Mouse (Mus musculus) kidney, embryonic 14.5 days (tissue): Measurements from ENCODE around the gene Itga8. TPM values are rescaled to one million over a fixed set of nuclear protein-coding genes. Genes with fewer than 3 reads are reported as not detected.
A peak's percentile ranks its signal among the peaks of the same experiment; 100 is the strongest.

Experiments used
- ATAC-seq: fragments of 200-750 bp; cut with Nextera tagmentation; 2 replicates; pipeline ENCODE4 v1.8.0; 2017; ENCODE audit warnings: moderate number of reproducible peaks, mild to moderate bottlenecking, moderate TSS enrichment, moderate library complexity; ENCODE audit not compliant: low FRiP score, low TSS enrichment
- H3K27ac ChIP-seq: fragments of 300-500 bp; sonication (generic); 2 replicates; pipeline ENCODE4 v1.5.1; 2014; ENCODE audit warnings: low read depth, mild to moderate bottlenecking, low read length, moderate library complexity, mixed read lengths
- H3K27me3 ChIP-seq: fragments of 300-500 bp; sonication (generic); 2 replicates; pipeline ENCODE4 v1.6.1; 2014; ENCODE audit warnings: mild to moderate bottlenecking, low read length; ENCODE audit not compliant: control insufficient read depth, insufficient read depth
- H3K36me3 ChIP-seq: fragments of 300-500 bp; sonication (generic); 2 replicates; pipeline ENCODE4 v1.6.1; 2014; ENCODE audit warnings: low read length, mixed read lengths; ENCODE audit not compliant: control insufficient read depth, insufficient read depth
- H3K4me1 ChIP-seq: fragments of 300-500 bp; sonication (generic); 2 replicates; pipeline ENCODE4 v1.6.1; 2014; ENCODE audit warnings: low read length, mixed read lengths; ENCODE audit not compliant: control insufficient read depth, insufficient read depth
- H3K4me2 ChIP-seq: fragments of 300-500 bp; sonication (generic); replicated peaks from 2 replicates; pipeline ENCODE4 v1.6.1; 2014; ENCODE audit warnings: low read depth, mild to moderate bottlenecking, low read length
- H3K4me3 ChIP-seq: fragments of 300-500 bp; sonication (generic); 2 replicates; pipeline ENCODE4 v1.5.1; 2014; ENCODE audit warnings: mild to moderate bottlenecking, low read length
- H3K9ac ChIP-seq: fragments of 300-500 bp; sonication (generic); 2 replicates; pipeline ENCODE4 v1.6.1; 2014; ENCODE audit warnings: low read depth, mild to moderate bottlenecking, low read length, moderate library complexity
- H3K9me3 ChIP-seq: fragments of 300-500 bp; sonication (generic); 2 replicates; pipeline ENCODE4 v1.6.1; 2016; ENCODE audit warnings: low read length; ENCODE audit not compliant: control insufficient read depth
- WGBS: fragments of 180-500 bp; shearing (Covaris S2); extraction: QIAGEN DNeasy Blood & Tissue Kit; methylation state at CpG from one replicate; pipeline ENCODE4 v1.1.7; 2014; 5-methylcytosine and 5-hydroxymethylcytosine counted together
- polyA plus RNA-seq: library from polyadenylated mRNA; unstranded; fragments of >200 nt; fragmentation: Nextera tagmentation; extraction: Ambion mirVana; gene quantifications from 2 replicates; pipeline ENCODE4 v1.2.1, GENCODE M21; 2014

Itga8 gene
- polyA plus RNA-seq, 1 experiment from 2014 or later: 48.2 TPM

DNA sequence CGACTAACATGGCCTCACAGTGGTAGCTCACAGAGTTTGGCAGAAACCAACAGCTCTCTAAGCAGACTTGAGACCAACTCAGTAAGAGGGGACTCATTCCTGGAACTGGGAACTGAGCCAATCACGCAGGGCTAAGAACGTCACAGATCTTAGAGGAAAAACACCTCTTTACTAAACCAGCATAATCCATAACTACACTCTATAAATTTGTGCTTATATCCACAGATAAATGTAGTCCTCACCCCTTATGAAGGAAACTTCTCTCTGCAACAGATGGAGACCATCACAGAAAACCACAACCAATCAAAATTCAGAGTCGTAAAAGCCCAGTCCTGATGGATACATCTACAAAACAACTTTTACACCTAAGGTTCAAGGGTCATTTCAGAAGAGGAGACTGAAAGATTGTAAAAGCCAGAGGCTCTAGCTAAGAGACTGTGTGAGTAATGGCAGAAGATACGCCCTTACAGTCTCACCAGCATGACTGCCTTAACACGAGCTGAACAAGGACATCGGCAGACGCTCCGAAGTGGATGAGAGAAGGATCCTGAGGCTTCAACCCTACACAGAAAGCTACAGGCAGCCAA is 3.4 kb upstream of the Itga8 start:
- no peaks in the 10 kb centered on the region for H3K27me3 ChIP-seq
- no peak overlapping the region for H3K9ac ChIP-seq
- H3K36me3 ChIP-seq: no peaks in the 10 kb centered on the region
- H3K4me3 ChIP-seq: no peak overlapping the region
- no peak overlapping the region for H3K27ac ChIP-seq
- H3K4me1 ChIP-seq: no peaks in the 10 kb centered on the region
- 53% methylated on average over 9 of the region's 9 CpGs for WGBS
- no peak overlapping the region for H3K4me2 ChIP-seq
- no peak for ATAC-seq
- no peaks in the 10 kb centered on the region for H3K9me3 ChIP-seq

DNA sequence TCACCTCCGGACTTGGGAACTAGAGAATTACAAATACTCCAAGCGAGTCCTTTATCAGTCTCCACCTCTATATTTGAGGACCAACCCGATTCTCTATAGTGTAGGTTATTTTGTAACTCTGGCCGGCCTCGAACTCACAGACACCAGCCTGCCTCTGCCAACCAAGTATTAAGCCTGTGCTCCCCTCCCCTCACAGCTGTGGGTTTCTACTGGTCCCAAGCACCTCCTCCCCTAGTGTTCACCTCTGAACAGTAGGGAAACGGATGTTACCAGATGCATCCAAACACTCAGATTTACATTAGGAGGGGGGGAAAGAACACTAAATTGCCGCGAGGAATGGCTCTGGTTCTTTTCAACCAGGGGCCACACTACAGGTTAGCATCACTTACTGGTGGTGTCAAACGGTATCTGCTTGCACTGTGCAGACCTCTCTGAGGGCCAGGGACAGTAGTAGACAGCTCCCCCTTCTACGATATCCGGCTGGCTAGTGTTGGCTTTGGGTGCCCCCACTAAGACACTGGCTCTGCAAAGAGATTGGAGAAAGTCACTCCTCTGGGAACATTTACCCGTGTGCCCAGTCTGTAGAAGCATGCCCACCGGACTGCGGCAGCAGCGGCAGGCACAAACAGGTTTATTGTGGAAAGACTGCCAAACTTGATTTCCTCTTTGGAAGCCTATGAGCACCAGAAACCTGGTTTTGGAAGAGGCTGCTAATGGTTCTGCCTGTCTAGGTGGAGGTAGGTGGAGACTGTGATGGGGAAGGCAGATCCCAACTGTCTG is 1.1 kb downstream of the Itga8 start:
- Histone ChIP-seq H3K4me2 (peak overlapping the region; percentile 87), H3K9ac (peak overlapping the region; percentile 82), H3K9me3 (no peaks in the 10 kb centered on the region), H3K27ac (peak overlapping the region; percentile 37; the same call in 1 of the 2 replicates), H3K4me3 (peak overlapping the region; percentile 75), H3K36me3 (no peaks in the 10 kb centered on the region), H3K27me3 (no peaks in the 10 kb centered on the region), H3K4me1 (0 out of 2 replicates have a peak, but pooled peaks cover 4% of the 10 kb centered on the region)
- WGBS: 50% methylated on average over 15 of the region's 15 CpGs
- ATAC-seq: 0 out of 2 replicates have a peak, but pooled peaks have one; percentile 38

DNA sequence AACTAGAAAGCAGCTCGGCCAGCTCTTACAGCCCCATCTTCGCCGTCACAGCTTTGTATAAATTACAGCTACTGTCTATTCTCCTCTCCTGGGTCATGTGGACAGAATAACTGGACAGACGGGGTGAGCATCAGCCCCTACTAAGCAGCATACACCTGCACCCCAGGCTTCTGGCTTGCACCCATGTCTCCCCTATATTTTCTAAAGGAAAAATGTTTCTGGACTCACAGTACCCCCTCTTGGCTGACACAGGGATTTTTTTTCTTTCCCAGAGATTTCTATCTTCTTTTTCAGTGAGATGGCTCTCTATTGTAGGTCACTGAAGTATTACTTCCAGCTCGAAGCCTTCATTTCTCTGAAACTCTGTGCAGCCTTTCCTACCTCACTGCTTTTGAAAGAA is 4.4 kb downstream of the Itga8 start:
- H3K4me3 ChIP-seq: no peak overlapping the region
- ATAC-seq: no peak
- no peak overlapping the region for H3K4me2 ChIP-seq
- WGBS: 89% methylated on average over 5 of the region's 5 CpGs
- no peaks in the 10 kb centered on the region for H3K27me3 ChIP-seq
- H3K36me3 ChIP-seq: no peaks in the 10 kb centered on the region; the same call in 1 of the 2 replicates
- H3K27ac ChIP-seq: no peak overlapping the region
- H3K9me3 ChIP-seq: no peaks in the 10 kb centered on the region
- no peak overlapping the region for H3K9ac ChIP-seq
- H3K4me1 ChIP-seq: 0 out of 2 replicates have a peak, but pooled peaks cover 13% of the 10 kb centered on the region

DNA sequence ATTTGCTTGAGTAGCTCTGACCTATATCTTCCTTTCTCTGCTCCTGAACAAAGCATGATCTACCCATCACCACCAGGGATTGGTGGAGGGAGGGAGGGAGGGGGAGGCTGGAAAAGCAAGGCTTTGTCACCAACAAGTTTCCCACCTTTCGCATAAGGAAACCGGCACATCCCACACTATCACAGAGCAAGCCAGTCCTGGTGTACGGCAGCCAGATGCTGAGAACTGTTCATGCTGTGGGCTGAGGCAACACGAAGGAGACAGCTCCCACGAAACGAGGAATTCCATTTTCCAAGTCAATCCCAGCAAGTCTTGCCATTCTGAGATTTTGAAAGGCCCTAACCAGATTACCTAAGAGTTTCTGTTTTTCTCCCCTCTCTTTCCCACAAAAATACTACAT is 6.6 kb downstream of the Itga8 start:
- Histone ChIP-seq H3K4me3 (no peak overlapping the region), H3K27me3 (no peaks in the 10 kb centered on the region), H3K4me1 (0 out of 2 replicates have a peak, but pooled peaks cover 15% of the 10 kb centered on the region), H3K4me2 (no peak overlapping the region), H3K36me3 (no peaks in the 10 kb centered on the region; the same call in 1 of the 2 replicates), H3K9ac (no peak overlapping the region), H3K27ac (no peak overlapping the region), H3K9me3 (no peaks in the 10 kb centered on the region)
- whole genome bisulfite sequencing: 66% methylated on average over 6 of the region's 6 CpGs
- no peak; the same call in 1 of the 2 replicates for ATAC-seq

DNA sequence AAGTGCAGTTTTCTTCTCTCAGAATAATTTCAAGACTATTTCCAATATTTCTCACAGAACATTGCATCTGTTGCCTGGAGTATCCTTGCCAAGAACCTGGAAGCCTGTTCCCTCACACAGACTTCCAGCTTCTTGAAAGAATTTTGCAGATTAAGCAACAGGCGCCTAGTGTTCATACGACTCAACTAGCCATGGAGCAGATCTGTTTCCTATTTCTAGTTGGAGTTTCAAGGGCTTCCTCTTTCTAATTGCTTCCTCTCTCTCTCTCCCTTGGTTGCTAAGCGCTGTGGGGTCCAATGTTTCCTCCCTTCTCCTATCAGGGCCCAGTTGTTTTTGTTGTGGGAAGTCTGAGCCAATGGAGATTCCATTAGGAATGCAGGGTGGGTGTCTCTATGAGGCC is 7.7 kb downstream of the Itga8 start:
- Histone ChIP-seq H3K36me3 (no peaks in the 10 kb centered on the region; the same call in 1 of the 2 replicates), H3K9me3 (no peaks in the 10 kb centered on the region), H3K4me1 (0 out of 2 replicates have a peak, but pooled peaks cover 15% of the 10 kb centered on the region), H3K4me3 (no peak overlapping the region), H3K27me3 (no peaks in the 10 kb centered on the region), H3K27ac (no peak overlapping the region; the same call in 1 of the 2 replicates), H3K4me2 (no peak overlapping the region), H3K9ac (no peak overlapping the region)
- ATAC-seq: no peak
- WGBS: 69% methylated on average over 3 of the region's 3 CpGs

DNA sequence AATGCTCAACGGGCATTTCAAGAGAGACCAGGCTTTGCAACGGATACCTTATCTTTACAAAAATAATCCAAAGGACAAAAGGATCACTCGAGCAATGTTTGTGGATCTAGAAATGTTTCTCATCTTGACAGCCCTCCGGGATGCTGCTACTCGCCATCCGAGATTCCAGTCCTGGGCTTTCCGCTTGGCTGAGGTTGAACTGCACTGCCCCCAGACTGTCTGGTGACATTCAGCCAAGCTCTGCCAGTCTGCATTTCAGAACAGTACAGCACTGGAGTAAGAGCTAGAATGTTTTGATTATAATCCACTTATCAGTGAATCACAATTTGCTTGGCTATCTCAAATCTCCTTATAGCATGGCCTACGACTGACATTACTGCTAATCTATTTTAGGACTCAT is 8.3 kb downstream of the Itga8 start:
- Histone ChIP-seq H3K27me3 (no peaks in the 10 kb centered on the region), H3K4me2 (no peak overlapping the region), H3K4me3 (no peak overlapping the region), H3K9me3 (no peaks in the 10 kb centered on the region), H3K27ac (no peak overlapping the region; the same call in 1 of the 2 replicates), H3K9ac (no peak overlapping the region), H3K36me3 (no peaks in the 10 kb centered on the region; the same call in 1 of the 2 replicates), H3K4me1 (0 out of 2 replicates have a peak, but pooled peaks cover 15% of the 10 kb centered on the region)
- WGBS: 32% methylated on average over 8 of the region's 8 CpGs
- ATAC-seq: peak; percentile 75; the same call in 1 of the 2 replicates

DNA sequence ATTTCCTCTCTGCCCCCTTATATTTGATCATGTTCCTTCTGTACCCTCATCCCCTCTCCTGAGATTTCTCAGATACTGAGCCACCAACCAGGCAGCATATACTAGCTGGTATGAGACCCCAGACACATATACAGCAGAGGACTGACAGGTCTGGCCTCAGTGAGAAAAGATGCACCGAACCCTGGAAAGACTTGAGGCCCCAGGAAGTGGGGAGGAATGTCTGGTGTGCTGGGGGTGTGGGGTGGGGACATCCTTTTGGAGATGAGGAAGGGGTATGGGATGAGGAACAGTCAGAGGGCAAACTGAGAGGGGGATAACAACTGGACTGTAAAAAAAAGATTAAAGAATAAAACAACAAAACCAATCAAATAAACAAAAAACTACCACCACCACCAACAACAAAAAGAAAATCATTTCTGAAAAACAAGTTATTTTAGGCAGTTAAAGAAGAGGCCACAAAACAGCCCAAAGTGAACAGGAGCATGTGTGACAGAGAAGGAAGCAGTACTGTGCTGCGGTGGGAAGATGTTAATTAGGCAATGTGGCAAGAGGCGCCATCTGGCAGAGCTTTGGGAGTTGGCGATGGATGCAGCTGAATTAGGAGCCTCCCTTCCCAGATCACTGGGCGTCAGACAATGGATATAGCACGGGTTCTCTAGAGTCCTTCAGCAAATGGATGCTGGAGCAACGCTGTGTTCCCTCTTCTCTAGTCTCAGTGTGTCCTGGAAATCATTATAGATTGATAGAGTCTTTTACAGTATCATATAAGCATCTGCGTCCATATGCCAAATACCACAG is 9.5 kb downstream of the Itga8 start:
- no peak overlapping the region for H3K4me2 ChIP-seq
- H3K27me3 ChIP-seq: no peaks in the 10 kb centered on the region
- H3K4me1 ChIP-seq: 0 out of 2 replicates have a peak, but pooled peaks cover 15% of the 10 kb centered on the region
- H3K9ac ChIP-seq: no peak overlapping the region
- no peaks in the 10 kb centered on the region; the same call in 1 of the 2 replicates for H3K36me3 ChIP-seq
- no peak for ATAC-seq
- no peak overlapping the region for H3K27ac ChIP-seq
- H3K4me3 ChIP-seq: no peak overlapping the region
- 50% methylated on average over 8 of the region's 8 CpGs for WGBS
- H3K9me3 ChIP-seq: no peaks in the 10 kb centered on the region

DNA sequence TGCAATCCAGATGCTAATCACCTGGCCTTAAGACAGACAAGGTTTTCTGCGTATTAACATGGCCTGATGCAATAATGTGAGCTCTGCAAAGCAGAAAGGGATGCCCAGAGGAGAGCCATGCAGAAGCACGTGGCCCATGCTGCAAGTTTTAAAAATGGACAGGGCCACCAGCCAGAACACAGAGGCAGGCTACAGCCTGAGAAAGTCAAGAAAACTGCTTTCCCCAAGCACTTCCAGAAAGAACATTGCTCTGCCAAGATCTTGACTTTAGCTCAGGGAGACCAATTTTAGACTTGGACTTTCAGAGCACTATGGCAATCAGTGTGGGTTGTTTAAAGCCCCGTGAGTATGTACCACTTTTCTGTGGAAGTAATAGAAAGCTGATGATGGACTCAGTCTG is 11.5 kb downstream of the Itga8 start:
- no peak overlapping the region for H3K4me2 ChIP-seq
- 92% methylated on average over 3 of the region's 3 CpGs for WGBS
- no peaks in the 10 kb centered on the region for H3K27me3 ChIP-seq
- no peak overlapping the region for H3K4me3 ChIP-seq
- no peaks in the 10 kb centered on the region for H3K9me3 ChIP-seq
- H3K36me3 ChIP-seq: no peaks in the 10 kb centered on the region
- H3K9ac ChIP-seq: no peak overlapping the region
- H3K27ac ChIP-seq: no peak overlapping the region
- no peak for ATAC-seq
- H3K4me1 ChIP-seq: 0 out of 2 replicates have a peak, but pooled peaks cover 11% of the 10 kb centered on the region
